Mouse (Mus musculus) 3134 (cell line): ENCODE results near the gene Myl10.
"Not testable (repeated sequence)": the region's sequence is repeated elsewhere in the genome, so short reads cannot be mapped to it uniquely, and the experiment has no call there.

Source experiments
- DNase-seq: peaks from one replicate; pipeline ENCODE4 v3.0.0-alpha.2; 2011; ENCODE audit warnings: low spot score; ENCODE audit not compliant: insufficient read length; ENCODE audit errors: extremely low read depth

The Myl10 gene

GRCm38 (mm10) chr5:136704151-136704550 lies 11.2 kb downstream of the Myl10 start:
- no peak for DNase-seq

DNA sequence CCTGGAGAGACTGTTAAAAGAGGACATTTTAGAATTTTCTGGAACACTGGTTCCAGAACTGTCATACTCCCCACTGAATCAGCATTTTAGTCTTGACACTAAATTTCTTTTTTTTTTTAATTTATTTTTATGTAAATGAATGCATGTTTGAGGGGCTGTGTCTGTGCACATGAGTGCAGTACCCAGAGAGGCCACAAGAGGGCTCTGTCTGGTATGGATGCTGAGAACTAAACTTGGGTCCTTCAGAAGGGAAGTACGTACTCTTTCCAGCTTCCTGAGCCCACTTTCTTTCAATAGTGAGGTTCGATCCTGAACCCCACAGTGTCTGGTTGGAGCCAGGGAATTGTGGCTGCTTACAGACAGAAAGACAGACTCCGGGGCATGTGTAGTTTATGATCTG lies 12.6 kb downstream of the Myl10 start:
- DNase-seq, result no peak

GRCm38 (mm10) chr5:136706803-136707202 lies 13.9 kb downstream of the Myl10 start:
- DNase-seq, result no peak

DNA sequence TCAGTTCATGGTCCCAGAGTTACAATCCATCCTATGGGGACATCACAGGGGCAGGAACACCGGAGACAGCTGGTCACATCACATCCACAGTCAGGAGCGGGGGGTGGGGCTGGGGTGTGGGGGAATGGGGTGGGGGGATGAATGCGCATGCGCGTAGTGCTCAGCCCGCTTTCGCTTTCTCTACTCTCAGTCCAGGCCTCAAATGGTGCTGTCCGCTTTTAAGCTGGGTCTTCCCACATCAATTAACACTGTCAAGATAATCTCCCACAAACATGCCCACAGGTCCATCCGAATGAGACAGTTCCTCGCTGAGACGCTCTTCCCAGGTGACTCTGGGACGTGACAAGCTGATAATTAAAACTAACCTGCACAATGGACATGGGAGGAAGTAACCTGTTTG lies 15.2 kb downstream of the Myl10 start:
- DNase-seq, result no peak

GRCm38 (mm10) chr5:136710742-136711141 lies 17.8 kb downstream of the Myl10 start:
- no peak for DNase-seq

DNA sequence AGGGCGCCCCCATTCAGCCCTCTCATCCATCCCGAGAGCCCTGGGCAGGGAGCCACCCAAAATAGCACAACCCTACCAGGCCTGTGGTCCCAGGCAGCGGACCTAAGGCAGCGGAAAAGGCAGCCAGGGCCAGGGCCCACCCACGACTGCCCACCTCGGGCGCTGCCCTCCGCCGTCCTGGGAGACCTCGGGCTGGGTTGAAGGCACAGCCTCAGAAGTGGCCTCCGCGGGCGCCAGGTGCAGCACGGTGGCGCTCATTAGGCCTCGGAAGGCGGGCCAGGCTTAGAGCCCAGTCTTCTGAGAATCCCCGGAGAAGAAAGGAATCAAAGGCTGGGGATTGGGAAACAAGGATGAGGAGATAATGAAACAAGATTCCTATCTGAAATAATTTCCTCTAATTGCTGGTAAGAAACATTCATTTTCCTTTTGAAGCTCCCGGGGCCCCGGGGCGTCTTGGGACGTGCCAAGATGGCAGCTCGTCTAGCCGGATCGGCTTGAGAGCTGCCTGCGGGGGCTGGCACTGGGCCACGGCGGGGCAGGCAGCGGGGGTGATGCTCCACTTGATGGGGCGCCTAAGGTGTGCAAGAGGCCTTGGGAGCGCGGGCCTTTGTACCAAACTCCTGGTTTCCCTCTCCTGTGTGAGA lies 21.4 kb downstream of the Myl10 start:
- no peak for DNase-seq

DNA sequence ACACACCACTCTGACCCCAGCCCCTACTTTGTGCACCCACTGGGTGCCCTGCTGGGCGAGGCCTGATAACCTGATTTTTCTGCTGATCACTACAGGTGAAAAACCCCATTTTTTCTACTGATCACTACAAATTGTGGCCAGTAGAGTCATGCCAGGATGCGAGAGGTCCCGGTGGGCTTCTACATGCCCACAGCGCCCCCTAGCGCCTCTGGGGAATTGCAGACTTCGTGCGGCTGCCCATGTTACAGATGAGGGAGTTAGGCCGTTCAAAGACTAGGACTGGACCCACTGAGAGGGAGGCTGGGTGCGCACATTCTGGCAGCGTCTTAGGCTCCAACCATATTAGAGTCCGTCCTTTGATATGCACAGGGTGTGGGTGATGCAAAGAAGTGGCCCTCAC lies 21.9 kb downstream of the Myl10 start:
- no peak for DNase-seq

- no peak for DNase-seq
Measured at GRCm38 (mm10) chr5:136716696-136717572, 24.0 kb downstream of the Myl10 start.

DNA sequence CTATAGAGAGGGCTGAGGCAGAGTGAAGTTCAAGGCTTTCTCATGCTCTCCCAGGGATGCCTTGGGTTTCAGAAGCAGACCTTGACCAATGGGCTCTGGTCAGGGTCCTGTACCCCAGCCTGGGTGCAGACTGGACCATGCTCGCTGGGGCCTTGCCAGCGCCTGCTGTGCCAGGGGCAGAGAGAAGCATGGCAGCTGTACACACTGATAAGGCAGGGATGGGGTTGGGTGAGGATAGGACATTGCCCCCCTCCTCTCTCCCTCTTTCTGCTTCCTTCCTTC lies 24.6 kb downstream of the Myl10 start:
- no peak for DNase-seq

DNA sequence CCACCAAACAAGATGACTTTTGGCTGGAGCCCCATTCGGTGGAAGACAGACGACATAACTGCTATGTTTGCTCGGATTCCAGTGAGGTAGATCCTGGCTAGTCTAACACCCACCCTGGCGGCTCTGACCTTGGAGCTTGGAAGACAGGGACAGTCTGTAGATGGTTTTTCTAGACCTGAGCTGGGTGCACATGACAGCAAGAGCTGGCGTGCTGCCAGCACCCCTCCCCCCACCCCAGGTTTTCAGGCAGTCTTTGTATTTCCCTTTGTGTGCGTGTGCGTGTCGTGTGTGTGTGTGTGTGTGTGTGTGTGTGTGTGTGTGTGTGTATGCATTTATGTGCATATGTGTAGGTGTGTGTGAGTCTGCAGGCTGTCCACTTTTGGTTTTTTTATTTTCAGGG lies 25.7 kb downstream of the Myl10 start:
- DNase-seq, result no peak

GRCm38 (mm10) chr5:136721596-136721995 lies 28.6 kb downstream of the Myl10 start:
- no peak for DNase-seq

DNA sequence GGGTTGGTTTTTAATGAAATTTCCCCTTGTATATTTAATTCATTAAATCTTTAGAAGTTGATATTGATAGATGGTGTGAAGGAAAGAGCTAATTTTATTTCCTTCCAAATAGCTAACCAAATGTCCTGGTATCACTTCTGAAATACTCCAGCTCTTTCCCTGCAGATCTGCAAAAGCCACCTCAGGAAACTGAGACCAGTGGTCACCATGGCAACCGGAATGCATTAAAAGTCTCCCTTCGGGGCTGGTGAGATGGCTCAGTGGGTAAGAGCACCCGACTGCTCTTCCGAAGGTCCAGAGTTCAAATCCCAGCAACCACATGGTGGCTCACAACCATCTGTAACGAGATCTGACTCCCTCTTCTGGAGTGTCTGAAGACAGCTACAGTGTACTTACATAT lies 33.3 kb downstream of the Myl10 start:
- DNase-seq, result not testable (repeated sequence)

DNA sequence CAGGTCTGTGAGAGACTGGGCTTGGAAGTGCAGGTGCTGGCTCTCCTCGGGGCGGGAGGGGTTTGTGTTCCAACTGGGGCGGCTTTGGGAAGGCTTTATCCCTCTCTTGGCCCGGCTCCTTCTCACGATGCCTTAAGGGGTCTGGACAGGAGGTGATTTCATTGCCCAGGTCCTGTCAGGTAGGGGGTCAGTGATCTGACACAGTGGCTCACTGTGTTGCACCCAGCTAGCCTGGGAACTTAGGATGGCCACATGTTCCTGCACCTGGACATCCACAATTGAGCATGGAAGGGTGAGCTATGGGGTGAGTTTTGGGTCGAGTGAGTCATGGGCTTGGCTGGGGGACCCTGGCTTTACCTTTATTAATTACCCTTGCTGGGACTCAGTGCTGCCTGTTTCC lies 46.0 kb downstream of the Myl10 start:
- no peak for DNase-seq

- no peak for DNase-seq
Measured at GRCm38 (mm10) chr5:136746596-136746995, 53.6 kb downstream of the Myl10 start.
